Mouse (Mus musculus): ENCODE results near the gene Gm19402.
A peak's percentile ranks its signal among the peaks of the same experiment; 100 is the strongest.
"Not testable (repeated sequence)": the region's sequence is repeated elsewhere in the genome, so short reads cannot be mapped to it uniquely, and the experiment has no call there.

The Gm19402 gene

DNA sequence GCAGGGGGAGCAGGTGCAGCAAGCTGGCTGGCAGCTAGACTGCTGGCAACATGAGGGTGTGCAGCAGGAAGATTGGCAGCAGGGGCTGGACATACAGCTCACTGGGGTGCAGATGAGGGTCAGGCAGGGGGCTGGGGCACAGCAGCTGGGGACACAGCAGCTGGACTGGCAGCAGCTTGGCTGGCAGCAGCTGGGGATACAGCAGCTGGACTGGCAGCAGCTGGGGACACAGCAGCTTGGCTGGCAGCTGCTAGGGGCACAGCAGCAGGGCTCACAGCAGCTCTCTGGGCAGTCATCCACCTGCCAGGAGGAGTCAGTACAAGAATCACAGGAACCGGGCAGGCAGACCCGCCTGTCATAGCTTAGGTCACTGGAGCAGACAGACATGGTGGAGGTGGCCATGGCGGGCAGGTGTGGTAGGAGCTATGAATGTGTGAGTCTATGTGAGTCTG is at the start of gene Gm19402:
Gm19402 (minus strand) TSS at position 402 of the 452 bp plus-strand sequence.
- DNase-seq: not testable (repeated sequence)

DNA sequence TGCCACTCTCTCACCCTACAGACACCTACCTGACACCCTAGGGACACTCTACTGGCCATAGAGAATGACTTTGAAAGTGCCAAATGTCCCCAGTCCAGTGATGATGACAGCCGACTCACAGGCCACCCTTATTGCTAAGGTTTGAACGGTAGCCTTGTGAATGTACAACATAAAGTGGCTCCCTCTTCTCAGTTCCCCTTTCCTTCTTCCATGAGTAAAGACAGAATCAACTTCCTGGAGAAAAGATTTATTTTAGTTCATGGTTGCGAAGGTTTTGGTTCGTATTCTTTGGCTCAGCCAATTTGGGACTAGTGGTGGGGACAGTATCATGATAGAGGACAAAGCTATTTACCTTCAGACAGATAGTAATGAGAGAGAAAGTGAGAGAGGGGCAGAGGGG is 48.4 kb upstream of the Gm19402 start:
- DNase-seq: no peak

DNA sequence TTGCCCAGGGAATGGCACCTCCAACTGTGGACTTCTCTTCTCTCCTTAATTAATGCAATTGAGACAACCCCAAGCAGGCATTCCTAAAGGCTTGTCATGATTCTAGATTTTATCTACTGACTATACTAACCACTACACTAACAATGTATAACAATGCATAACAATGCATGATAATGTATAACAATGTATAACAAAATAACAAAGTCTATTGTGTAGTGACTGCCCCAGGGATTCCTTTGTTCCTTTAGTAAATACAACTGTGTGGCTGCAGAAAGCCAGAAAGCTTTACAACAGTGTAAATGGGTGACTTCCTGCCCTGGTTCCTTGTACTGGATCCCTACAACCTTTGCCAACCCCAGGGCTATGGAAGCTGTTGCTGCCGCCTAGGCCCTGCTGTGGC is 45.4 kb upstream of the Gm19402 start:
- no peak for DNase-seq

DNA sequence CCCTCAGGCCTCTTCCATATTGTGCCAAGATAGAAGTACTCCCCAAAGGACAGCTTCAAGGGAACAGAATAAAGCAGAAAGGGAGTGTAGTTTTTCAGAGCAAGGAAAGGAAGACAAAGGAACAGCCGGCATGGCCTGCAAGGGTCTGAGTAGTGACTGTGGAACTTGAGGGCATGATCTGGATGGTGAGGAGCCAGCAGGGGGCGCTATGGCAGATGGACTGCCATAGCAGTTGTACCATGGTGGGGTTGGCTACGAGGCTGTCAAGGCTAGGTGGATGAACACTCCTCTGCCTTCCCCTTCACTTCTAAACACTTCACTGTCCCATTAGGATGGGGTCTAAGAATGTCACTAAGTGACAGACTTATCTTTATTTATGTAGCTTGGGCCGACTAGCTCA is 38.7 kb upstream of the Gm19402 start:
- DNase-seq: peak in 1 of 2 experiments; percentile 11

DNA sequence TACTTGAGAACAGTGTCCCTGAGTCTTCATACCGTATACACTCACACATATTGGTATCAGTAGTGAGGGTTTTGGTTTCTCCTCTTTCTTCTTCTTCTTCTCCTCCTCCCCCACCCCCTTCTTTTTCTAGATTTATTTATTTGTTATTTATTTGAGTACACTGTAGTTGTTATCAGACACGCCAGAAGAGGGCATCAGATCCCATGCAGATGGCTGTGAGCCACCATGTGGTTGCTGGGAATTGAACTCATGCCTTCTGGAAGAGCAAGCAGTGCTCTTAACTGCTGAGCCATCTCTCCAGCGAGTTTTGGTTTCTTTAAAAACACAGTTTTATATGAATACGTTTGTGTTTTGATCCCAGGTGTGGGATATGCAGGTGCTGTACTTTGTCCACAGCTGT is 37.7 kb upstream of the Gm19402 start:
- DNase-seq: no peak

DNA sequence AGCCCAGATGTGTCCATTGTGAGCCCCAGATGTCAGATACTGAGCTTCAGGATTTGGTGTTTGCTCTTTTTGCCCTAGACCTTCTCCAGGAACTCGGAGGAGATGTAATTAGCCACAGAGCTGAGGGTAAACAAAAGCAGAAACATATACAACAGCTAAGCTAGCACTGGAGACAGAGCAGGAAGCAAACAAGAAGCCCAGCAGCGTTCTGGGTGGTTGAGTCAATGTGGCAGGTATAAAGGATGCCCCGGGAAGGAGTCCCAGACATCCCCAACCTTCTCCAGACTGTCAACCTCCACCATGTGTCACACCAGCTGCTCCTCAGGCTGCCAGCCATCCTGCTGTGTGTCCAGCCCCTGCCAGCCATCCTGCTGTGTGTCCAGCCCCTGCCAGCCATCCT is 35.6 kb upstream of the Gm19402 start, which contains the start of gene Gm10100:
Gm10100 (plus strand) TSS at position 301 of the 400 bp plus-strand sequence.
- no peak for DNase-seq

DNA sequence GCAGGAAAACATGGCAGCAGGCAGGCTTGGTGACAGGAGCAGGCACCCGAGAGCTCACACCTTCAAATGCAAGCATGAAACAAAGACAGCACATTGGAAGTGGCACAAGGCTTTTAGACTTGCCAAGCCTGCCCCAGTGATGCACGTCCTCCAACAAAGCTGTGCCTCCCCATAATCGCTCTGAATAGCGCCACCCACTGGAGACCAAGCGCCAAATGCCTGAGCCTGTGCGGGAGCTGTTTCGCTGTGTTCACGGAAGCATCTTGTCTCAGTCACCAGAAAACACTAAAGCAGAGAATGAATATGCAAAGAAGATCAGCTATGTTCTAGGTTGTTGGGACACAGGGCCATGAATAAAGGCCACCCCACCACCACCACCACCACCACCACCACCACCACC is 34.3 kb upstream of the Gm19402 start:
- no peak for DNase-seq

DNA sequence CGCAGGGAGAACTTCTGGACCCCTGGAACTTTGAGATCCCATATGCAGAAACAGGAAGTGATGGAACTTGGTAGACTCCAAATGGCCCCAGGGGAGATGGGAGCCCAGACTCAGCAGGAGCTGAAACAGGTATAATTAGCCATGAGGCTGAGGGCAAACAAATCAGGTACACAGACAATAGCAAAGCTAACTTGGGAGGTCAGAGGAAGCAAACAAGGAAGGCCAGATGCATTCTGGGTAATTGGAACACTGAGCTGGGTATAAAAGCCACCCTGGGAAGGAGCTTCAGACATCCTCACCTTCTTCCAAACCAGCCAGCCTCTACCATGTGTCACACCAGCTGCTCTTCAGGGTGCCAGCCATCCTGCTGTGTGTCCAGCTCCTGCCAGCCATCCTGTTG is 29.7 kb upstream of the Gm19402 start, which contains the start of gene Krtap12-1:
Krtap12-1 (plus strand) TSS at position 301 of the 400 bp plus-strand sequence.
- DNase-seq: not testable (repeated sequence)

DNA sequence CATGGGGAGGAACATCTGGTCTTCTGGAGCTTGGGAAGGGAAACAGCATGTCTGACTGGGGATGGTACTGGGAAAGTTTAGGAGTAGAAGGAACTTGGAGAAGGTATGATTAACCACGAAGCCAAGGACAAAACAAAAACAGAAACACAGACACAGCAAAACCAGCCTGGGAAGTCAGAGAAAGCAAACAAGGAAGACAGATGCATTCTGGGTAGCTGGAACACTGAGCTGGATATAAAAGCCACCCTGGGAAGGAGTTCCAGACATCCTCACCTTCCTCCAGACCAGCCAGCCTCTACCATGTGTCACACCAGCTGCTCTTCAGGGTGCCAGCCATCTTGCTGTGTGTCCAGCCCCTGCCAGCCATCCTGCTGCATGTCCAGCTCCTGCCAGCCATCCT is 24.9 kb upstream of the Gm19402 start, which contains the start of gene Gm10142:
Gm10142 (plus strand) TSS at position 301 of the 400 bp plus-strand sequence.
- DNase-seq: no peak

DNA sequence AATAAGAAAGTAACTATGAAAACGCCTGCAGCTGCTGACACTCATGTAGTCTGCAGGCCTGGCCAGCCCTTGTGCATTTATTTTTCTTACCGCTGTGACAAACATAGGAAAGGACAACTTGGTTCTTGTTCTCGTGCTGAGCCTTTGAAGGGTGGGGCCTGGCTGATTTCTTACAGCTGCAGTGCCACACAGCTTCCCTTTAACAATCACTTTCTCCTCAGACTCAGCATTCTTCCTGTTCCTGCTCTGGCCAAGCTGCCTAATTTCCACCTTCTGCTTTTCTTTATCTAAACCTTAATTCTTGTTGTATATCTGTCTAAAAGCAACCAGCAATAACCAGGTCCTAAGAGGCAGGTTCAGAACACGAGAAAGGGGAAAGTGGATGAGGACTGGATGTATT is 23.2 kb upstream of the Gm19402 start:
- DNase-seq: no peak

DNA sequence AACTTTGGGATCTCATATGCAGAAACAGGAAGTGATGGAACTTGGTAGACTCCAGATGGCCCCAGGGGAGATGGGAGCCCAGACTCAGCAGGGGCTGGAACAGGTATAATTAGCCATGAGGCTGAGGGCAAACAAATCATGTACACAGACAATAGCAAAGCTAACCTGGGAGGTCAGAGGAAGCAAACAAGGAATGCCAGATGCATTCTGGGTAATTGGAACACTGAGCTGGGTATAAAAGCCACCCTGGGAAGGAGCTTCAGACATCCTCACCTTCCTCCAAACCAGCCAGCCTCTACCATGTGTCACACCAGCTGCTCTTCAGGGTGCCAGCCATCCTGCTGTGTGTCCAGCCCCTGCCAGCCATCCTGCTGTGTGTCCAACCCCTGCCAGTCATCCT is 20.6 kb upstream of the Gm19402 start, which contains the start of gene Gm10024:
Gm10024 (plus strand) TSS at position 301 of the 400 bp plus-strand sequence.
- DNase-seq: not testable (repeated sequence)

DNA sequence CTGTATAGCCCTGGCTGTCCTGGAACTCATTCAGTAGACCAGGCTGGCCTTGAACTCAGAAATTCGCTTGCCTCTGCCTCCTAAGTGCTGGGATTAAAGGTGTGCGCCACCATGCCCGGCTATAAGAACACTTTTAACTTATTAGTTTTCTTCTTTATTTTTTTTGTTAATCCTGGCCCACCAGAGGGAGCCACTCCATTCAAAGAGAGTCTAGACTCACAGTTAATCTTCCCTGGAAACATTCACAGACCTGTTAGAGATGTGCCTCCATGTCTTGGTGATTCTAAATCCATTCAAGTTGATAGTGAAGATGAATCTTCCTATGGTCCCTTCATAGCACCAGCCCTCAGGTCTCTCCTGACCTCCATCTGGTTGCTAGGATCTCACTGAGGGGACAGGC is 19.3 kb upstream of the Gm19402 start:
- DNase-seq: no peak

DNA sequence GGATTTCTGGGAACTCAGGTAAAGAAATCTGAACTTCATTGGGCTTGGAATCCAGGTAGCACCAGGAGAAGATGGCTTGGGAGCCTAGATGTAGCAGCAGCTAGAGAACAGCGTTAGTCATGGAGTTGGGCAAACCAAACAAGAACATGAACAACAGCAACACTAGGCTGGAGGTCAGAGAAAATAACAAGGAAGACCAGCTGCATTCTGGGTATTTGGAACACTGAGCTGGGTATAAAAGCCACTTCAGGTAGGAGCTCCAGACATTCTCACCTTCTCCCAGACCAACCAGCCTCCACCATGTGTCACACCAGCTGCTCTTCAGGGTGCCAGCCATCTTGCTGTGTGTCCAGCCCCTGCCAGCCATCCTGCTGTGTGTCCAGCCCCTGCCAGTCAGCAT is 15.8 kb upstream of the Gm19402 start, which contains the start of gene Gm10272:
Gm10272 (plus strand) TSS at position 301 of the 400 bp plus-strand sequence.
- no peak for DNase-seq

DNA sequence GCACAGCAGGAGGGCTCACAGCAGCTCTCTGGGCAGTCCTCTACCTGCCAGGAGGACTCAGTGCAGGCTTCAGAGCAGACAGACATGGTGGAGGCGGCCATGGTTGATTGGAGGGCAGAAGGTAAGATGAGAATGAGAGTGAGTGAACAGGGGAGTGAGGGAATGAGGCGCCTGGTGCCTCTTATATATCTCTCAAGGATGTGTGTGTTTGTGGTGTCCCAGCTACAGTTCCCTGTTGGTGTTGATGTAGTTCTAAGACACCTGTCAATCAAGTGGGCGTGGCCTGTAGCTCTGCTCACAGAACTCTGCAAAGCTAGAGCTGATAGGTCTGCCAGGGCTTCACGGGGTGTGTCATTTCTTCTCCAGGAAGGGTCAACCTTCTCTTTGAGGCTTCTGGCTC is 6.6 kb upstream of the Gm19402 start, which contains the start of gene Gm9508:
Gm9508 (minus strand) TSS at position 101 of the 400 bp plus-strand sequence.
- DNase-seq: no peak

DNA sequence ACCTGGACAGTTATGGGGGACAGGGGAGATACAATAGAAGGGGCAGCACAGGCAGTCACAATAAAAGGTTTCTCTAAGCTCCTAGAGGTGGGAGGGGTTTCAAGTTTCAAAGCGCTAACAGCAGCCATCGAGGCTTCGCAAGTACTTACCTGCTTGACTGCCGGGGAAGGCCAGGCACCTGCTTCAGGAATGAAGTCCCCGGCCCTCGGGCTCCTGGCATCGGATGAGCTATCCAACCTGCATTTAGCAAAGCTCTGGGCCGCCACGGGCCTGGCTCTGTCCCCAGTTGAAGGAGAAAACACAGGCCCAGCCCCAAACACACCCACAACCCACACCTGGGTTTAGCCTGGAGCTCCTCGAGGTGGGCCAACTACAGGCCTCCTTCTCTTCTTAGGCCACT is 3.5 kb downstream of the Gm19402 start:
- no peak for DNase-seq

DNA sequence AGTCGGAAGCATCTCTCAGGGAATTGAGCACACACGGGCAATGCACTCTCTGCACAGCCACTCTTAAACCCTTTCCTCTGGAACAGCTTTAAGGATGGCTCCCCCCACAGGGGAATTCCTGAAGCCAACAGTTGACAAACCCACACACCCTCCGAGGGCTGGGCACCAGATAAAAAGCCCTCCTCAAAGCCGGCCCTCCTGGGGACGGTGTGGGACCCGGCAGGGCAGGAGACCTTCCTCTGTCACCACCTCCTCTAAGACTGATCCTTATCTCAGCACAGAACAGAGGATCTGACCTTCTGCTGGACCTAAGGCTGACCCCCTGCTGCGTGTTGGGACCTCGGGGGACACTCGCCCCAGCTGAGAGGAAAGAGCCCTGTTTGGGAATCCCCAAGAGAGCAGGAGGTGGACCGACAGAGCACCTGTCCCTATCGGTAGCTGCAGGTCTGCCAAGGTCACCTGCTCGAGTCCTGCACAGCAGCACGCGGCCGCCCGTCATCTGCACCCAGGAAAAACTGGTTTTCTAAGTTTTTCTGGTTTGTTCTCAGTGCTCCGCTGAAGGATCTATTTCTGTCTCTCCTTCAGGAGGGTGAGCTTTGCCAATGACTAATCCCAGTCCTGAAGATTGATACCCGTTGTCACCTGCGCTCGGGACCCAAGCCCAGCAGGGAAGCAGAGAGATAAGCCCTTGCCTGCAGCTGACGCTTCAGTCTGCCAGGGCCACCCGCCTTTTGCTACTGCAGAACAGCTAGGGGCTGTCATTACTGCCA is 4.5 kb downstream of the Gm19402 start, which contains the start of gene Tspear:
Tspear (plus strand) TSS at position 675 of the 770 bp plus-strand sequence.
- no peak for DNase-seq

DNA sequence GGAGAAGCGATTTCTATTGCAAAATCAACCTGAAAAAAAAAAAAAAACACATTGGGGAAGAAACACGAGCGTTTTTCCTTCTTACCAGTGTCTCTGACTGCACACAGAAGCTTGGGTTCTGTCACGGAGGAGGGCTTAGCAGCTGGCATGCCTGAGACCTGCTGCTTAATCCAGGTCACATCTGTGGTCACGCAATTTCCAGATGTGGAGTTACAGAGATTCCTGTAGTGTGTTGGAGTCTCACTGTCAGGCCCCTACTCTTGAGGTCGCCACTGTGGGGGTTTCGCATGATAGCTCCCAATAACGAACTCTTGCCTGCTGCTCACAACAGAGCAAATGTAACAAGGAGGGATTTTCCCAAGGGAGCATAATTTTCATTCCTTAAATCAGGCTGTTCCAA is 6.4 kb downstream of the Gm19402 start:
- DNase-seq: no peak

DNA sequence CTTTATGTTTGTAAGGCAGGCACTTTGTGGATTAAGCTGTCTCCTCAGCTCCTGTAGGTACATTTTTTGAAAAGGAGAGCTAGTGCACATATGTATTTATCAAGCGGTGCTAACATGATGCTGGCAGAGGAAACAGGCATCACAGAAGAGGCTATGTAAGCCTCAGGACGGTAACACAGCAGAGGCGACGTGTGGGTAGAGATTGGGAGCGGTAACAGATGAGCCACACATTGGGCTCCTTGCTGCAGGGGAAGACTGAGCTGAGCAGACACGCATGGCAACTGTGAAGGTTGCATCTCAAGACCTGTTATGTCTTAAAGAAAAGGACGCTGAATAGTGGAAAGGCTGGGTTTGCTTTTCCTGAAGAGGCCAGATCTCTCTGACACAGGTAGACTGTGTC is 7.6 kb downstream of the Gm19402 start:
- no peak for DNase-seq

DNA sequence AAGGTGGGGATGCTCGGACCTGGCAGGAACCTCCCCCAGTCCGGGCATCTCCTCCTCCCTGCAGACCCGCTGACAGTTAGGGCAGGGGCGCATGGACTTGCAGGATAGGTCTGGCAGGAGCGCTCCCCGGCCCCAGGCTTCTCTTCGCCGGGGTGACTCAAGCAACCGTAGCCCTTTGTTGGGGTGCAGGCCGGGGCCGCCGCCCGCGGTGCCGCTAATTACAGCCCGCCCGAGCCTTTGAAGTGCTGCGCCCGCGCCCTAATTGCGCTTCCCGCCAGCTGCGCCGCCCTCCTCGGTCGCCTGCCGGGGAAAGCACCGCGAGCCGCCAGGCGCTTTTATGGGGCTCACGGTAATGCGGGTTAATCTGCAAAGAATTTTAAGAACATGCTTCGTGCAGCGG is 13.0 kb downstream of the Gm19402 start:
- DNase-seq: peak; percentile 42 to 43

DNA sequence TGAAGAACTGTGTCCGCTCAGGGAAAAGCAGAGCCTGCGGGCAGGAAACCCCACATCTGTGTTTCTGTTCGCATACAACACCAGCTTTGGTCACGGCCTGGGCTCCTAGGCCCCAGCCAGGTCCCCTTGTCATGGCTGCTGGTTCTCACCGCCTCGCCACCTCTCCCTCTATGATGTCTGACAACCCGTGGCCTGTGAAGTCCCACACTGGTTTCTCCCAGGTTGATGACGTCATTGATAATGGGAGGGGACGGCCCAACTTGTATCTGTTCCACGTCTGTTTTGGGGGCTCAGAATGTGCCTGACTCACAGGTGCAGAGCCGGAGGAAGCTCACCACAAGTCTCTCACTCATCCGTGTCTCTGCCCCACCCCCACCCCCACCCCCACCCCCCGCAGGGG is 16.8 kb downstream of the Gm19402 start:
- peak; percentile 62 to 70 for DNase-seq

DNA sequence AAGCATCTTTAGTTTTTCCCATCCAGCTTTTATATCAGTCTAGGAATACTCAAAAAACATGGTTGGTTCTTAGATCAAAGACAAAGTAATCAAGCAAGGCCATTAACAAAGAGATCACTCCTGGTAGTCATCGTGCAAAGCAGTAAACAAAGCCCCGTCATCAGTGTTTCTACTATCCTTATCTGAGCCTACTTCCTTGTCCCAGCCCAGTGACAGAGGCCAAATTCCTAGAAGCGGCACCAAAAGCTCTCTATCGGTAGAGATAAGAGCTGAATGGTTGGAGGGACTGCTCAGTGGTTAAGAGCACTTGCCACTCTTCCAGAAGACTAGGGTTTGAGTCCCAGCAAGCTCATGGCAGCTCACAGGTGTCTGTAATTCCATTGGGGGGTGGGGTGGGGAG is 19.0 kb downstream of the Gm19402 start:
- DNase-seq: no peak

DNA sequence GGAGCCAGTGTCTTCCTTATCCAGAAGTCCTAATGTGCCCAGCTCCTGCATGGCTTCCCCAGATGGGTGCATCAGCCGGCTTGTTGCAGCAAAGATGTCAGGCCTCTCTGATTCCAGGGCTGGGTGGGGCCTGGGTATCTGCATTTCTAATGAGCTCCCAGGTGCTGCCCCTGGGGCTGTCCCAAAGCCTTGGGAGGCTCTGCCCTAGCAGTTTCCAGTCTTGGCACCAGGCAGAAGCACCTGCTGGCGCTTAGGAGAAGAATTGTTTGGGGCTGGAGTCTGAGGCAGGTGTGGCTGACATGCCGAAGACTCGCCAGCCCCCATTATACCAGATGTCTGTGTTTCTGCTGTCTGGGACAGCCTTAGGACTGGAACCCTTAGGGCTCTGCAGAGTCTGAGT is 19.8 kb downstream of the Gm19402 start:
- no peak for DNase-seq

DNA sequence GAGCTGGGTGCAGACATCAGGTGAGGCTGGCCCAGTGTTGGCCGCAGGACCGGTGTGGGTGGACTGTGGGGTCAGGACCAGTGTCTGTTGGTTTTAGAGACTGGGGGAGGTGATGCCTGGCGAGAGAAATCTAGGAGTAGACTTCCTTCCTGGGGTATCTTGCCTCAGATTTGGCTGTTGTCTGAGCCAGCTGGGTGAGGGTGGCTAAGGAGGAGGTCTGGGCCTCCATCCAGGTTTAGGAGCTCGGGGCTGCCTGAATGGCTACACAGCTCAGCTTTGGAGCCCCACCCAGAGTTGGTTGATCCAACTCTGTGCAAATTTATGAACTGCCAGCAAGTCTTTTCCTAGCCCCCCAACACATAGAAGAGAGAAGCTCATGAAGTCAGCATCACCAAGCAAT is 23.2 kb downstream of the Gm19402 start:
- no peak for DNase-seq

DNA sequence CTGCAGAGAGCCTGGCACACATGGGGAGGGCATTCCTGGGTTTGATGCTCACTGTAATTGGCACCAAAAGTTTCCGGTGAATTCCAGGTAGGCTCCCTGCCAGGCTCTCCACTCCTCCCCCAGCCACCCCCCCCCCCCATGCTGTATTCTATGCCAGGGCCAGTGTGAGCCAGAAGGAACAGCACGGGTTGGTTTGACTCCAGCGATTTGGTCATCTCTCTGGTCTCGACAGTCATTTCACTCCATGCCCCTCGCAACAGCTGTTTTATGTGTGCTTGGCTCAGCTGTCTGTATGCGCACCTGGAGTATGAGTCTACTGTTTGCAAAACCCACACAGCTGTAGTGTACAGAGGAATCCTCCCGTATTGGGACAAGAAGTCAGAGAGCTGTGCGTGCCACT is 24.2 kb downstream of the Gm19402 start:
- peak in 1 of 2 experiments; percentile 43 for DNase-seq

All from thymus, postnatal 36 days (tissue).